Mouse (Mus musculus) liver, embryonic 11.5 days (tissue): ENCODE results near the gene Ccdc106. TPM values are rescaled to one million over a fixed set of nuclear protein-coding genes. Genes with fewer than 3 reads are reported as not detected.

Experiments
- ATAC-seq: fragments of 200-750 bp; cut with Nextera tagmentation; replicated peaks from 2 replicates; pipeline ENCODE4 v1.8.0; 2017; ENCODE audit warnings: moderate number of reproducible peaks, mild to moderate bottlenecking, moderate TSS enrichment, moderate library complexity; ENCODE audit not compliant: low FRiP score
- DNase-seq: peaks from one replicate; pipeline ENCODE4 v3.0.0-alpha.2; 2017; ENCODE audit warnings: low spot score
- H3K27ac ChIP-seq: fragments of 300-500 bp; sonication (generic); 2 replicates; pipeline ENCODE4 v1.5.1; 2014; ENCODE audit warnings: mild to moderate bottlenecking, low read depth, low read length, control low read depth
- H3K27me3 ChIP-seq: fragments of 300-500 bp; sonication (generic); replicated peaks from 2 replicates; pipeline ENCODE4 v1.6.1; 2014; ENCODE audit warnings: low read length, mixed read lengths; ENCODE audit not compliant: control insufficient read depth, insufficient read depth
- H3K36me3 ChIP-seq: fragments of 300-500 bp; sonication (generic); 2 replicates; pipeline ENCODE4 v1.6.1; 2014; ENCODE audit warnings: mild to moderate bottlenecking, low read length, moderate library complexity, mixed read lengths; ENCODE audit not compliant: control insufficient read depth, insufficient read depth
- H3K4me1 ChIP-seq: fragments of 300-500 bp; sonication (generic); replicated peaks from 2 replicates; pipeline ENCODE4 v1.6.1; 2014; ENCODE audit warnings: low read length, mixed read lengths; ENCODE audit not compliant: control insufficient read depth, insufficient read depth
- H3K4me2 ChIP-seq: fragments of 300-500 bp; sonication (generic); 2 replicates; pipeline ENCODE4 v1.6.1; 2014; ENCODE audit warnings: mild to moderate bottlenecking, control low read depth, moderate library complexity
- H3K4me3 ChIP-seq: fragments of 300-500 bp; sonication (generic); 2 replicates; pipeline ENCODE4 v1.5.1; 2014; ENCODE audit warnings: low read depth, low read length, control low read depth
- H3K9ac ChIP-seq: fragments of 300-500 bp; sonication (generic); 2 replicates; pipeline ENCODE4 v1.6.1; 2014; ENCODE audit warnings: low read depth, low read length, control low read depth
- H3K9me3 ChIP-seq: fragments of 300-500 bp; sonication (generic); 2 replicates; pipeline ENCODE4 v1.6.1; 2016; ENCODE audit warnings: low read length, inconsistent platforms, mixed read lengths; ENCODE audit not compliant: control insufficient read depth
- WGBS: fragments of 180-500 bp; shearing (Covaris S2); extraction: QIAGEN DNeasy Blood & Tissue Kit; methylation state at CpG from one replicate; pipeline ENCODE4 v1.1.7; 2014; 5-methylcytosine and 5-hydroxymethylcytosine counted together
- polyA plus RNA-seq: library from polyadenylated mRNA; unstranded; fragments of >200 nt; fragmentation: Nextera tagmentation; extraction: Ambion mirVana; gene quantifications from 2 replicates; pipeline ENCODE4 v1.2.1, GENCODE M21; 2014

The Ccdc106 gene
- polyA plus RNA-seq, 1 experiment from 2014 or later = 5.2 TPM

DNA sequence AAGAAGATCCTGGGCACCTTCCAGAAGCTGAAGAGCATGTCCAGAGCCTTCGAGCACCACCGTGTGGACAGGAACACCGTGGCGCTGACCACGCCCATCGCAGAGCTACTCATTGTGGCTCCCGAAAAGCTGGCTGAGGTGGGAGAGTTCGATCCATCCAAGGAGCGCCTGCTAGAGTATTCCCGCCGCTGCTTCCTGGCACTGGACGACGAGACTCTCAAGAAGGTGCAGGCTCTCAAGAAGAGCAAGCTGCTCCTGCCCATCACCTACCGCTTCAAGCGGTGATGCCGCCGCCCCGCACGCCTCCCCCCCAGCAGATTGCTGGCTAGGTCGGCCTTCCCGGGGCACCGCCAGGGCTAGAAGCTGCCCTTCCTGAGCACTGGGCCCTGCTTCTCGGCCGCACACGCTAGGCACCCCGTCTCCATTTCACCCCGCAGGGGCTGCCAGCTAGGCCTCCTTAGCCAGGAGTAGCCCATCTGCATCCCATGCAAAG is 39.9 kb downstream of the Ccdc106 start:
- H3K27me3 ChIP-seq = peaks cover 37% of the 10 kb centered on the region
- WGBS = 4% methylated on average over 27 of the region's 27 CpGs
- no peaks in the 10 kb centered on the region for H3K9me3 ChIP-seq
- H3K36me3 ChIP-seq = no peaks in the 10 kb centered on the region
- no peak for ATAC-seq
- peak overlapping the region; percentile 98 for H3K9ac ChIP-seq
- peak overlapping the region; percentile 80 for H3K4me3 ChIP-seq
- H3K4me2 ChIP-seq = peak overlapping the region; percentile 100
- peaks cover 21% of the 10 kb centered on the region for H3K4me1 ChIP-seq
- H3K27ac ChIP-seq = peak overlapping the region; percentile 98
- peak; percentile 69 for DNase-seq

DNA sequence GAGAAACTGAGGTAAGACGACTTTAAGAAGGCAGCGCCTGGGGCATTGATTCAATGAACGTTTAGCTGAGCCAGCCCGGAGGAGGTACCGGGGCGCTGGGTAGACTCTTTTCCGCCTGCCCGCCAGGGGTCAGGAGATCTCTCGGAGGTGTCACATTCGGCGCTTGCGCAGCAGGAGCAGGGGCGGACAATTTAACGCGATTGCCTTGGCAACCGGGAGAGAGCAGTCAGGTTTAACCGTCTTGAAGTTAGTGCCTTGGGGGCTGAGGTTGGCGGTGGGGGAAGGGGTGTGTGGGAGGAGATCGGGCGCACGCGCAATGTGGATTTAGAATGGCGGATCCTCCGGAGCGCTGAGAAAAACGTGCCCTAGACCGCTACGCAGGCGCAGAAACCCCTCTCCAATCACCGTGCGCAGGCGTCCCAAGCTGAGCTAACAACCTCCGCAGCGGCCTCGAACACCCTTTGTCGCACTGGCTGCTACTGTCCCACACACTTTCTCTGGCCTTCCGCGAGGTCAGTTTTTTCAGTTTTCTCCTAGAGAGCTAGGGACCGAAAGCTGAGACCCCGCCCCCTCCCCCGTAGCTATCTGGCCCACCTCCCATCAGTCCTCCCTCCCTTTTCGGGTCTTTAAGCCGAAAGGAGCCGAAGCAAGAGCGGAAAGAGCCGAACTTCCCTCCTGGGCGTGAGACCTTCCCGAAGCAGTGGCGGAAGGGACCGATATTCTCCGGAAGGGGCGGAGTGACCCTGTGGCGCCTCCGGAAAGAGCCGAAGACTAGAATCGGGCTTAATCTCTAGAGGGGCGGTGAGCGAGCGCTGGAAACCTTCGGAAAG is 40.8 kb downstream of the Ccdc106 start:
- WGBS = 1% methylated on average over 60 of the region's 60 CpGs
- H3K27ac ChIP-seq = peak overlapping the region; percentile 98
- peak overlapping the region; percentile 98 for H3K9ac ChIP-seq
- H3K4me1 ChIP-seq = peaks cover 29% of the 10 kb centered on the region
- H3K36me3 ChIP-seq = peaks cover 5% of the 10 kb centered on the region
- peak; percentile 86 for ATAC-seq
- peak; percentile 92 for DNase-seq
- H3K9me3 ChIP-seq = no peaks in the 10 kb centered on the region
- H3K27me3 ChIP-seq = peaks cover 29% of the 10 kb centered on the region
- H3K4me3 ChIP-seq = peak overlapping the region; percentile 80
- H3K4me2 ChIP-seq = peak overlapping the region; percentile 100

- peaks cover 36% of the 10 kb centered on the region for H3K4me1 ChIP-seq
- peaks cover 22% of the 10 kb centered on the region for H3K27me3 ChIP-seq
- peak within 1 kb of the TSS; percentile 98 for H3K27ac ChIP-seq
- DNase-seq = peak; percentile 92
- under 1% methylated on average over 59 of the region's 65 CpGs for WGBS
- H3K9me3 ChIP-seq = no peaks in the 10 kb centered on the region
- peaks cover 12% of the 10 kb centered on the region for H3K36me3 ChIP-seq
- peak within 1 kb of the TSS; percentile 80 for H3K4me3 ChIP-seq
- peak within 1 kb of the TSS; percentile 98 for H3K9ac ChIP-seq
- peak within 1 kb of the TSS; percentile 100 for H3K4me2 ChIP-seq
- ATAC-seq = peak; percentile 79
Measured at GRCm38 (mm10) chr7:5061774-5062359, 41.5 kb downstream of the Ccdc106 start, which contains the start of gene U2af2. Gene U2af2, plus strand, starts transcription at chr7:5062143.

- H3K27ac ChIP-seq = peak overlapping the region; percentile 98
- H3K27me3 ChIP-seq = peaks cover 15% of the 10 kb centered on the region
- peak overlapping the region; percentile 100 for H3K4me2 ChIP-seq
- H3K4me3 ChIP-seq = peak overlapping the region; percentile 80
- ATAC-seq = peak; percentile 67
- H3K9me3 ChIP-seq = no peaks in the 10 kb centered on the region
- H3K36me3 ChIP-seq = peaks cover 18% of the 10 kb centered on the region
- WGBS = under 1% methylated on average over 48 of the region's 51 CpGs
- DNase-seq = peak; percentile 78
- peaks cover 37% of the 10 kb centered on the region for H3K4me1 ChIP-seq
- H3K9ac ChIP-seq = peak overlapping the region; percentile 98
Measured at GRCm38 (mm10) chr7:5062360-5063001, 42.1 kb downstream of the Ccdc106 start.

DNA sequence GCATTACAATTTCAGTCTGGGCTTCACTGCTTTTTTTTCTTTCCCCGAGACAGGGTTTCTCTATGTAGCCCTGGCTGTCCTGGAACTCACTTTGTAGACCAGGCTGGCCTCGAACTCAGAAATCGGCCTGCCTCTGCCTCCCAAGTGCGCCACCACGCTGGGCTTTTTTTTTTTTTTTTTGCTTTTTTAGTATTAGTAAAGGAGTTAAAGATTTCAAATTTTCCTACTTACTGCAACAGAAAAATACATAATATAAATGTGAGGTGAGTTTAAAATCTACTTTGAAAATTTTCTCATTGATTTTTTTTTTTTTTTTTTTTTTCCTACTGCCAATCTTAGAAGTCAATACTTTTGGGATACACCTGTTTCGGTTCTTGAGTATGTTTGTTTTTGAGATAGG is 44.5 kb downstream of the Ccdc106 start:
- ATAC-seq (no peak), DNase-seq (no peak)
- Histone ChIP-seq H3K27ac (no peak overlapping the region), H3K4me1 (peaks cover 33% of the 10 kb centered on the region), H3K4me2 (peak overlapping the region; percentile 100), H3K9ac (no peak overlapping the region), H3K27me3 (no peaks in the 10 kb centered on the region), H3K9me3 (no peaks in the 10 kb centered on the region), H3K4me3 (no peak overlapping the region), H3K36me3 (peaks cover 42% of the 10 kb centered on the region)
- 88% methylated on average over 6 of the region's 6 CpGs for WGBS

DNA sequence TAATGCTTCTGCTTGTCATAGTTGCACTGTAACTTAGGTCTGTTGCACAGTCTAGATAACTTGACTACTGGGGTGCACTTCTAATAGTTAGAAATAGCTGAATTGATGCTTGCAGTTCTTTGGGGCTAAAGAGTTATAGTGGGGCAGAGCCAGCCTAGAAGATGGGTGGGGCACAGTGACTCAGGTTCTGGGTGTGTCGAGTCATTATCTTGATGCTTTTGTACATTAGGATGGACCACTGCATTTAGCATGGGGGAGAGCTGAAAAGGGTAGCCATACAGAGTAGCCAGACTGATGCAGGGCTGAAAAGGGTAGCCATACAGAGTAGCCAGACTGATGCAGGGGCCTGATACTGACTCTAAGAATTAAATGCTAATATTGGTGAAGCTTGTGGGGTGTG is 53.2 kb downstream of the Ccdc106 start:
- H3K9ac ChIP-seq = no peak overlapping the region
- no peaks in the 10 kb centered on the region for H3K9me3 ChIP-seq
- peak; percentile 71 for ATAC-seq
- H3K4me1 ChIP-seq = peaks cover 33% of the 10 kb centered on the region
- H3K27me3 ChIP-seq = no peaks in the 10 kb centered on the region
- H3K27ac ChIP-seq = peak overlapping the region; percentile 76
- DNase-seq = no peak
- H3K4me3 ChIP-seq = no peak overlapping the region
- peaks cover 85% of the 10 kb centered on the region for H3K36me3 ChIP-seq
- H3K4me2 ChIP-seq = peak overlapping the region; percentile 33; the same call in 1 of the 2 replicates
- 53% methylated on average over 1 of the region's 1 CpGs for WGBS

DNA sequence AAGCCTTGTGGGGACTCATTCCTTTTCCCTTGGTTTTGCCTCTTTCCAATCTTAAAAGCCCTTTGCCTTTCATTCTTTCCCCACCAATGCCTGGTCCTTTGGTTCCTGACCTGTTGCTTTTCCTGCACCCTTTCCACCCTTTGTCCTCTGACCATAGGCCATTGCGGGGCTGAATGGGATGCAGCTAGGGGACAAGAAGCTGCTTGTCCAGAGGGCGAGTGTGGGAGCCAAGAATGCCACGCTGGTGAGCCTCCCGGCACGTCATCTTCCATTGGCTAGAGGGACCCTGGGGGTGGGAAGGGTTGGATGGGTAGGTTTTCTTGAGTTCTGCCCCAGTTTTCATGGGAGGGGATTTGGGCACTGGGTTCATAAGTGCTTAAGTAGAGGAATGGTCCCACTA is 54.6 kb downstream of the Ccdc106 start:
- ATAC-seq (no peak), DNase-seq (no peak)
- Histone ChIP-seq H3K4me3 (no peak overlapping the region), H3K36me3 (peaks cover 76% of the 10 kb centered on the region), H3K4me2 (no peak overlapping the region), H3K9ac (no peak overlapping the region), H3K9me3 (no peaks in the 10 kb centered on the region), H3K27ac (no peak overlapping the region), H3K27me3 (no peaks in the 10 kb centered on the region), H3K4me1 (peaks cover 33% of the 10 kb centered on the region)
- 95% methylated on average over 5 of the region's 5 CpGs for WGBS

DNA sequence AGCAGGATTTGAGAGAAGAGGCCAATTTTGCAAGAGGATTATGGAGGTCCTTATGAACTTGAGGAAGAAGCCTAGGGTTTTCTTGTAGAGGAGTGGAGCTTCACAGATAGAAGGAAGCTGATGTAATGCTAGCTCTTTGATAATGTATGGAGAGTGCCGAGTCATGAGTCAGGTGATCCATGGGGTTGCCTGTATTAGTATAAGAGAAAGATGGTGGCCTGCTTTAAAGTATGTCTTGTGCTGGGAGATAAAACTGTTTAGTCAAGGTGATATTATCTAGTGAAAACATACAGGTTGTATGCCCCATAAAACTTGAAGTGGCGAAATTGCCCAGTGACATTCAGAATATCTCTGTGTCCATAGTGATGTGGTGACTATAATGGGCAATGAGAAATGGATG is 56.6 kb downstream of the Ccdc106 start:
- 71% methylated on average over 2 of the region's 2 CpGs for WGBS
- ATAC-seq (peak; percentile 21; the same call in 1 of the 2 replicates), DNase-seq (no peak)
- Histone ChIP-seq H3K4me3 (no peak overlapping the region), H3K36me3 (peaks cover 56% of the 10 kb centered on the region), H3K9me3 (no peaks in the 10 kb centered on the region), H3K4me1 (peaks cover 32% of the 10 kb centered on the region), H3K27ac (peak overlapping the region; percentile 70), H3K9ac (no peak overlapping the region), H3K27me3 (no peaks in the 10 kb centered on the region), H3K4me2 (no peak overlapping the region; the same call in 1 of the 2 replicates)
